Mouse (Mus musculus): ENCODE data around the gene Tmppe.

- TF ChIP-seq CTCF (IDR thresholded peaks at IDR 0.05; ENCODE audit: low read depth): no peak
- no peak for TF ChIP-seq EP300 (optimal IDR thresholded peaks at IDR 0.05)
Observed at GRCm38 (mm10) chr9:114379871-114380270, 21.0 kb upstream of the Tmppe start.

All from stomach, postnatal 0 days (tissue).